Mouse (Mus musculus) MN1 (cell line): ENCODE results near the gene Rbp2.

Source experiments
- DNase-seq: peaks from one replicate; pipeline ENCODE4 v3.0.0-alpha.2; 2016; ENCODE audit warnings: low spot score

The Rbp2 gene

DNA sequence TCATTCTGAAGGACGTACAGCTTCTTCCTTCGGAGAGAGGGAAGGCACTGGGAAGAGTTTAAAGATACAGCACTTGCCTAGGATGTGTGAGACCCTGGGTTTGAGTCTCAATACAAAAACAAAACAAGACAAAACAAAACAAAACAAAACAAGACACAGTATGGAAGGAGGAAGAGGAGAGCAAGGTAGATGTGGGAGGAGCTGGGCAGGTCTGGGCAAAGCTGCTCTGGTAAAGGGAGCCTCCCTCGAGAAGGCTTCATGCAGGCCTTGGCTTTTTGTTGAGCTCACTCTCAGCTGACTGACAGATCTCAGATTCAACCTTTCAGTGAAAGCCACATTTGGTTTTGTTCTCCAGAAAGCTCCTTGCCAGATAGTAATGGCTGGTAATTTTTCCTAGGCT is at the start of gene Rbp2:
Gene Rbp2, plus strand, starts transcription at position 301 of the 400 bp plus-strand sequence.
- no peak for DNase-seq

DNA sequence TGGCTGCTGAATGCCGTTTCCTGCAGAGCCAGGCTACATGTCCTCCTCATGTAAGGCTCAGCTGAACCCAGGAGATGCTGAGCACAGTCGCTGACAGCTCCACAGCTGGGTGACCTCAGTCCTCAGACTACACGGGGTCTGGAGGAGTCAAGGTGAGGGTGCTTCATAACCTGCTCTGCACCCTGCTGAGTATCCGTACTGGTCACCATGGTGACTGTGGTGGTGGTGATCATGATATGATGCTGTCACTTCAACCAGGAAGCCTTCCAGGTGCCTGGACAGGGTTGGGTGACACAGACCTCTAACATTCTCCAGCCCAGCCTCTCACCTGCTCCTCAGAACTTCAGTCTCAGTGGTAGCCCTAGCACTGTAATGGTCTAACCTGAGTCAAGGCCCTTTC is 48.1 kb upstream of the Rbp2 start:
- DNase-seq = no peak

DNA sequence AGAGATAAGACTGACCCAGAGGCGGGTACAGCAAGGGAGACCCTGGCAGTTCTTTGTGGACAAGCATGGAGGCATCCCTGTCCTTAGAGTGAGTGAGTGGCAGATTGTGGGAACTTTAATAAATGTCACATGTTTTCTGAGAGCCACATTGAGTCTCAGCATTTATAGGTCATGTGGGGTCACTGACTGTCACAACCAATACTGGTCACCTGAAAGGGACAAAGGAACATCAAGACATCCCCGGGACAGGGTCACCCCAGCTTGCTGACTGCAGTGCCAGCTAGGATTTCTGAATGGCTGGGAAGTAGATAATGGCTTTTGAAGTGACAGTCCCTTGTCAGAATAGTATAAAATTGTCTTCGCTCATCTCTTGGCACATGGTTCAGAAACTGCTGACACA is 46.8 kb upstream of the Rbp2 start:
- no peak for DNase-seq

DNA sequence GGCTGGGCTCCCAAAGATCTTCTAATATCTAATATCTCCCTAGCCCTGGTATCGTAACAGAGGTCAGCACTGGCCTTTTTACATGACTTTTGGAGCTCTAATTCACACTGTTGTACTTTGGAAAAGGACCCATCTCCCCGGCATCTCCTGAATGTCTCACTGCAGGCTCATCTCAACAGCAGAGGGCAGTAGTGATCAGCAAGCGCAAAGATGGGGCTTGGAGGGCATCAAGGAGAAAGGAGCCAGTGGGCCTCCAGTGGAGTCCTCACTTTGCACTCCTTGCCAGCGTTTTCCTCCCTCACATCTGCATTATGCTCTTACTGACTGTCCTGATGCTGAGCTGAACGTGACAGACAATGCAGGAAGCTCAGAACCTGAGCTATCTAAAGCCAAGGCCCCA is 43.3 kb upstream of the Rbp2 start:
- no peak for DNase-seq

DNA sequence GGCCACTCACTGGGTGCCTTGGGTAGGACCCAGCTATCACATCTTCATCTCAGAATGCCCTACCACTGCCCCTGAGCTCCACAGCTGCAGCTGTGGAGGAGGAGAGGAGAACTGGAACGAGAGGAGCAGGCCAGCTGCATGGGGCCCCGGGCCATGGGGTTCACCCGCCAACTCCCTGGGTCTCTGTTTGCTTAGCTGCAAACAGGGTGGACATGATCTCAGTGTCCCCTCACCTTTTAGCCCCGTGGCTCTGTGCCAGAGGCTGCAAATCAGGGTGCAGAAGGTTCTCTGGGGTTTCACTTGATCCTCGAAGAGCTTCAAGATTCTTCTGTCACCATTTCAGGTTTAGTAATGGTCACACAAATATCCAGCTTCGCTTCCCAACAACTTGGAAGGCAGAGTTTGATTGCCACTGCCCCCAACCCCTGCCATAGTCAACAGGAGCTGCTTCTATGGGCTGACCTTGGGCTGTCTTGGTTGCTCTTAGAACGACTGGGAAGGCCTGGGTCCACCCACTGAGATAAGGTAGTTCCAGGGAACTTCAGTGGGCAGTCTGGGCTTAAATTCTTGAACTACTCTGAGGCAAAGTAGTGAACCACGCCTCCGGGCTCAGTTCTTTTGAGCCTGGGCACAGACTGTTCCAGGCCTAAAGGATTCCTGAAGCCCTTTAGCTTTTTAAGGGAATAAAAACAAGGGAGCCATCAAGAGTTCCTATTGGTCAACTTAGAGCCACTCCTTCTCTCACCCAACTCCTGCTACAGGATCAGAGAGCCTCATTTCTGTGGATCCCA is 40.4 kb upstream of the Rbp2 start:
- DNase-seq = no peak

DNA sequence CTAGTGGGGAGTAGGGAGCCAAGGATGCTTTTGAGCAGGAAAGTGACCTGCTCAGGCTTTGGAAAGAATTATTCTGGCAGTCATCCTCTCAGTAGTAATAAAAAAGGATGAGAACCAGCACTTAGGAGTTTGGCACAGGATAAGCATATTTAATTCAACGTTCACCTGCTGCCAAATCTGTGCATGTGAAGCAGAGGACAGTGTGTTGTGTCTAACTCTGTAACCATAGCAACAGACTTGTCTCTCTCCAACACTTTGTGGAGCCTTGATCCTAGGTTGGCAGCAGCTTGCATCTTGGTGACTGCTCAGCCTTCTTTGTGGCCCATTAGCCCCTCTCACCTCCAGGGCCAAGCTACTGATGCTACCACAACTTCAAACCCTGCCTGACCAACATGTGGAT is 34.9 kb upstream of the Rbp2 start:
- no peak for DNase-seq

DNA sequence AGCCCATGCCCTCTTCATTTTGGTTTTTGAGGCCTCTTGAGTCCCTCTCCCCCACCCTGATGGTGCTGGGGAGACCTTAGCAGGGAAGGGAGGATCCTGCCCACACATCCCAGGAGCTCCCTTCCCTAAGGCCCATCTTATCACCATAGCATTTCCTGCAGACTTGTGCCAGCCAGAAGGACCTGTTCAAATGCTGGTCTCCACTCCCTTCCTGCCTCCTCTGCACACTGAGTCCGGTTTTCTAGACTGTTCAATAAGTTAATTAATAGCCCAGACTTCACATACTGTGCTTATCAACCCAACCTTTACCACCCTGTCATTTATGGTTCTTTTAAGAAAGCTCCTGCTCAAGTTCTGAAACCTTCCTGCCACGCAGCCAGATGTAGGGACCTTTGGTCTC is 19.2 kb upstream of the Rbp2 start:
- no peak for DNase-seq

DNA sequence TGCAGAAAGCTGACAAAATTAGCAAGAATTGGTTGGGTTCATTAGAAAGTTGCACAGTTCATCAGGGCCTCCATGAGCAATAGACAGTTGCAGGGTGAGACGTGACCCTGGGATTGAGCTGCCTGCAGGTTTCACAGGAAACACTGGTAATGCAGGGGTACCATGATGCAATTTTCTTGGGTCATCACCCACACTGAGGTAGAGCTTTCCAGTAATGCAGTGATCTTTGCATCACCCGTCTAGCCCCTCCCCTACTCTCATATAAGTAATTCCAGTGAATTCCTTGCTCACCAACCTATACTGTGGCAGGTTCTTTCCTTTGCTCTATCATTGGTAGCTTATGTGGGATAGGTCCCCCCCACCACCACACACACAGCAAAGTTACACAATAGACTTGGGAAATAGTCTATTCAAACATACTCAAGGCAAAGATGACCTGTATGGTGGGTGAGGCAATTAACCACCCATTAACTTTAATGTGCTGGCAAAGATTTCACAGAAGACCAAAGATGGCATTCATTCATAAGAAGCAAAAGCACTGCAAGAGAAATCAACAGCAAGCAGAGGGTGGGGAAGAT is 5.7 kb upstream of the Rbp2 start:
- DNase-seq = no peak

DNA sequence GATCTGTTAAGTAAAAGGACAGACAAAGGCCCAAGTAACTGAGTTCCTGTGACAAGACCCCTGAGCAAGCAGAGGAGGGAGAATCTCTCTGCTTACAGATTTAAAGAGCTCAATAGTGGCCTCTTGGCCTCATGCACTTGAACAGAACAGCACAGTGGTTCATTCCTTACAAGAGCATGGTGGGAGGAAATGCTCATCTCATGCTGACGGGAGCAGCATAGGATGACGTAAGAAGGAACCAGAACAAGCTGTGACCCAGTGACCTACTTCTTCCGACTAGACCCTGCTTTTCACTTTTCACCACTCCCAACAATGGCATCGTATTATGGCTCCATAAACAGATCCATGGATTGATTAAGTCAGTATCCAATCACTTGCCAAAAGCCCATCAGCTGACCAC is 3.7 kb upstream of the Rbp2 start:
- no peak for DNase-seq

DNA sequence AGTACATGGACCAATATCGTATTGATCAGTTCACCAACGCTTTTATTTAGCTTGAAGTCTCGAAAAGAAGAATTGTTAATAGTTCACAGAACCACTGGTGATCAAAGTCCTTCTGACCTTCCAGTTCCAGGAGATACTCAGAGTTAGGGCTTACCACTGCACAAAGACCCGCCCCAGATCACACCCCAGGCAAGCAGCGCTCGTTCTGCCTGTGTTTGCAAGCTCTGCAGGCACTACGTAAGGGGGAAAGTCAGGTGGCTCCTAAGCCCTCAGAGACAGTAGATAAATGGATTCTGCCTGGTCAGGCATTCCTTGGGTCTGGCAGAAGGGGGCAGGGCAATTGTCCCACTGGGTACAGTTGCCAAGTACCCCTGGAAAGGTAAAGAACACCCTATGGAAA is 895 bp upstream of the Rbp2 start:
- DNase-seq = no peak

DNA sequence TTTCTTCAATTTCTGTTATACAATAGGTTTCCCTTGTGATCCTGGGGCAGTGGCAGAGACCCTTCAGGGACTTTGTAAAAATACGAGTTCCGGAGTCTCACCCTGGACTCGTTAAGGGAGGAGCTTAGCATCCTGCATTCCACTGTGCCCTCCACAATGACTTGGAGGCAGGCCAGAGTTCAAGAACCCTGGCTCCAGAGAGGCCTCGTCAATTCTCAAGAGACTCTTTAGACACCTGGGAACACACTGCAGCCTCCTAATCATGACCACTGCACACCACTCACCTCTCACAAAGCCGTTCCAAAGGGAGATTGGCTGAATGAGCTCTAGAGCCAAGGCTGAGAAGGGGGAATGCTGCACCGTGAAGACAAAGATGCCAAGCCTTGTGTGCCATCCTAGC is 1.4 kb downstream of the Rbp2 start:
- DNase-seq = no peak

DNA sequence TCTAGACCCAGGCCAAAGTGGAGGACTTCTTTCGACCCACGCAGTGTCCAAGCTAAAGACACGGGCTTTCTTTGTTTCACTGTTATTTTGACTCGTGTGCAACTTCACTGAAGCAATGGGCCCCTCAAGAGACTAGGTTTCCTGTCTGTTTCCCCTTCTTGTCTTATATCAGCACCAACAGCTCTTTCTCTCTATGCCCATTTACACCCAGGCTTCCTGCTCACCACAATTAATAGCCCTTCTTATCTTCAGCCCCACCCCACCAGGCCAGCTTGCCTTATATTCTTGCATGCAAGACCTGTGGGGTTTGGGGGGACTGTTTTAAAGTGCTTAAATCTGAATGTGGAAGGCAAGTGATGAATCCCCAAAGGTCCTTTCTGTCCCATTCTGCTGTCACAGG is 3.6 kb downstream of the Rbp2 start:
- DNase-seq = no peak

DNA sequence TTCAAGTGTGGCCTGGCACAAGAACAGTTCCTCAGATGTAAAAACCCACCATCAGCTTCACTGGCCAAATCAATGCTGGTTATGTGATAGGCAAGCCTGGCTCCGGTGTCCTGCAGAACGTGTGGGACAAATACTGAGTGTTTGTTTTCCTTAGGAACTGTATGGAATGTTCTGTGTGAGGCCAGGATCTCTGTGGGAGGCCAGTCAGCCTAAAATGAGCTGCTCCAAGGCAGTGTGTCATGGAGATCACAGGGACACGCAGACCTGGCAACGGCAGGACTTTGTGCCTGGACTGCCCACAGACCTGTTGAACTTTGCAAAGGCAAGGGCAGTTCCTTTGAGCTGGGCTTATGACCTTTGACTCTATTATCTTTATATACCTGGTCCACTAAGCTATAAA is 4.2 kb downstream of the Rbp2 start:
- no peak for DNase-seq

DNA sequence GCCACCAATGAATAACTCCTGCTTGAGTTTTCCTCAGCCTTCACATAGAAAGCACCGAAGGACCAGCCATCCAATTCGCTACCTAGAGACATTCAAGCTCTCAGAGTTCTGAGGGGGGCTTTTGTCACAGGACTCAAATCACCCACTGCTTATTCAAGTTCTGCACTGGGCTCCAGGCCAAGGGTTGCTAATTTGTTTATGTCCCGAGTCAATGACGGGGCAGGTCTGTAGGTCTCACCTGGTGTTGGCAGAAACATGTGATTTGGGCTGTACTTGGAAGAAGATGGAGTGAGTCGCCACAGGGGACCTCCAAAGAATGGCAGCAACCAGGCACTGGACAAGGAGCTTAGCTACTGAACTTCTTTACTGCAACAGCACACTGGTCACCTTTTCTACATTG is 5.2 kb downstream of the Rbp2 start:
- DNase-seq = no peak

DNA sequence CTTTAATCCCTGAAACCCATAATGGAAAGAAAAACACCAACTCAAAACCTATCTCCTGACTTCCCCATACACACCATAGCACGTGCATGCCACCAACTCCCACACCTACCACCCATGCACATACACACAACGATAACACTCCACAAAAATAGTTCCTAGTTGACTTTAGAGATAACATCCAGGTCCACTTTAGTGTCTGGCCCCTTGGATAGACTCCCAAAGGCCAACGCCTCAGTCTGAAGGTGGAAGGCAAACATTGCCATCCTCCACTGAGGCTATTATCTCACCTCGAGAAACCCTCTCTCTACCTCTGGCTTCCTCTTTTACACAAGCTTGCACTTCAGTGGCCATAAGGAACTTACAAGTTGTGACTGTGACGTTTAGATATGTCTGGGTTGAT is 6.3 kb downstream of the Rbp2 start:
- DNase-seq = no peak

DNA sequence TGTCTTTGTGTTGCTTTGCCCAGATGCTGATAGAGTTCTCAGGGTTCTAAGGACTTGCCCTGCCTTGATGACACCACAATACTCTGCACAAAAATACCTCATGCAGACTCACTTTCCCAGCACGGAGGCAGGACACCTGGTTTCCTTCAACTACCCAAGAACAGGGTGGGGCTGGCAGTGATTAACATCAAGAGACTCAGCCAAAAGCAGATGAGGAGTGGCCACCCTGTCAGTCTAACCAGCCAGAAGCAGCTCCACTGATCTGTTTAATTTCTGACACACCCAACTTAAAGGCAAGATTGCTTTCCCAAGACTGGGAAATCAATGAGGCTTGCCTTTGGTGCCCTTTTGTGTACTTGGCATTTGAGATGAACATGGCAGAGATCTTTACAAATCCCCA is 6.9 kb downstream of the Rbp2 start:
- DNase-seq = no peak

DNA sequence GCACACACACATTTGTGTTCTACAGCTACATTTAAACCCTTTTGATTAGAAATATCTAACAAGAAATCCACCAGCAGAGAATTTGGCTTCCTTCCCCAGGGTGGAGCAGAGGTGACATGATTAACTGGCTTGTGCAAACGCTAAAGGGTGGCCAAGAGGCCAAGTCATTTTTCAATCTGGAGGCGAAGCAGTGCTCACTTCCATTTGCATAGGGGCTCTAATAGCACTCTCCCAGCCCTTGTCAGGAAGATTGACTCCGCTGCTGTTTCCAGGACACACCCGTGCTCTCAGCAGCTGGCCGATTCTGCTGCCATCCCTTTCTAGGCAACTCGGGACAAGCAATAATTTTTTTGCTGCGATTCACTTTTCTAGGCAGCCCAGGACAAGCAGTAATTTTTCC is 11.2 kb downstream of the Rbp2 start:
- DNase-seq = no peak

DNA sequence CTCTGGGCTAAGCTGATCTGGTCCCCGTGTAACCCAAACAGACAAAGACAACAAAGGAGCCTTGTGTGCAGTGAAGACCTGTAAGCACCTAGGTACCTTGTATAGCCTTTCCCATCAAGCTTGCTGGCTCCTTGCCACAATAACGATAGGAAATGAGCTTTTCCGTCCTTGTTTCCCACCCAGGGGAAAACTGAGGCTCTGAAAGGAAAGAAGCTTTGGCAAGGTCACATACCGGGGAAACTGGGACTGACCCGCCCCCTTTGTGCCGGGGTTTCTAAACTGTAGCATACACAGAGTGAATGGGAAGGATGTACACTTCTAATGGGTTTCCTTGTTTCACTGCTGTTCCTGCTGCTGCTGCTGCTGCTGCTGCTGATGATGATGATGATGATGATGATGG is 12.1 kb downstream of the Rbp2 start:
- DNase-seq = no peak

DNA sequence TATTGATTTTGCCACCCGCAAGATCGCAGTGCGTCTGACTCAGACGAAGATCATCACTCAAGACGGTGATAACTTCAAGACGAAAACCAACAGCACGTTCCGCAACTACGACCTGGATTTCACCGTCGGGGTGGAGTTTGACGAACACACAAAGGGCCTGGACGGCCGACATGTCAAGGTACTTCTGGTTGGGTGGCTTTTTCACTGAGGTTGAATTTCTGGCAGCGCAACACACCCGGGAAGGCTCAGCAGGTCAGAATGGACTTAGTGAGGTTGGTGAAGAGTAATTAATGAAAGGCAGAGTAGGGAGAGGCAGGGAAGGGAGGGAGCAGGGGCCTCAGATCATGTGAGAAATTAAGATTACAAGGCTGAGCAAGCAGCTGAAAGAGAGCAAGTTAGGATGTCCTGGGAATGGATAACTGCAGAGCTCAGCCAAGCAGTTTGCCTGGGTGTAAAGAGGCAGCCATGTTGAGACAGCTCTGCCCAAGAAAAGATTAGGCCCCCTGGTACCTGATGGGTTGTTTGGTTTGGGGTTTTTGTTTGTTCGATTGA is 12.9 kb downstream of the Rbp2 start:
- DNase-seq = no peak

DNA sequence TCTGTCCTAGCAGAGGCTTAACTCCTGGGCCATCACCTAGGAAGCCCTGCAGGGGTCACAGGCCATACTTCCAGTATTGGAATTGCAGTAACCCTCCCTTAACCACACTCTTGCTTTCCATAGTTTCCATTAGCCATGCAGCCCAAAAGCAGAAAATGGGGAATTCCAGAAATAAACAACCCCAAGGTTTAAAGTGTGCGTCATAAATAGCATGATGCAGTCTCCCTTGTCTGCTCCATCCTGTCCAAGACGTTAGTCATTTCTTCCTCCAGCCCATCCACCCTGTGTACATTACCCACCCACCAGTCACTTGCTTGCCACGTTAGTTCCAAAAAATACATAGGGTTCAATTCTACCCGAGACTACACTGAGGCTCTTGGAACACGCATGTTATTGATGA is 13.7 kb downstream of the Rbp2 start:
- no peak for DNase-seq

DNA sequence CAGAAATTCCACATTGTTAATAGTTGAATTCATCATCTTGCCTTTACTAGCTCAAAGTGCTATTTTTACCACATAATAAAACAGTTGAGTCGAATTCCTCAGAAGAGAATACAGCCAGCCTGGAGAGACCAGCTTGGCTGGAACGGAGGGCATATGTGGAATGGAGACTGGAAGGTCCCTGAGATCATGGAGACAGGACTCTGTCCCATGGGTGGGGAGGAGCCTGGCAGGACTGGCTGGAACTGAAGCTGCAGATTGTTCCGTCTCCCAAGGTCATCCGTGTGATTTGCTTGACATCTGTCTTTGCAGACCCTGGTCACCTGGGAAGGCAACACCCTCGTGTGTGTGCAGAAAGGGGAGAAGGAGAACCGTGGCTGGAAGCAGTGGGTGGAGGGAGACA is 21.6 kb downstream of the Rbp2 start:
- no peak for DNase-seq

DNA sequence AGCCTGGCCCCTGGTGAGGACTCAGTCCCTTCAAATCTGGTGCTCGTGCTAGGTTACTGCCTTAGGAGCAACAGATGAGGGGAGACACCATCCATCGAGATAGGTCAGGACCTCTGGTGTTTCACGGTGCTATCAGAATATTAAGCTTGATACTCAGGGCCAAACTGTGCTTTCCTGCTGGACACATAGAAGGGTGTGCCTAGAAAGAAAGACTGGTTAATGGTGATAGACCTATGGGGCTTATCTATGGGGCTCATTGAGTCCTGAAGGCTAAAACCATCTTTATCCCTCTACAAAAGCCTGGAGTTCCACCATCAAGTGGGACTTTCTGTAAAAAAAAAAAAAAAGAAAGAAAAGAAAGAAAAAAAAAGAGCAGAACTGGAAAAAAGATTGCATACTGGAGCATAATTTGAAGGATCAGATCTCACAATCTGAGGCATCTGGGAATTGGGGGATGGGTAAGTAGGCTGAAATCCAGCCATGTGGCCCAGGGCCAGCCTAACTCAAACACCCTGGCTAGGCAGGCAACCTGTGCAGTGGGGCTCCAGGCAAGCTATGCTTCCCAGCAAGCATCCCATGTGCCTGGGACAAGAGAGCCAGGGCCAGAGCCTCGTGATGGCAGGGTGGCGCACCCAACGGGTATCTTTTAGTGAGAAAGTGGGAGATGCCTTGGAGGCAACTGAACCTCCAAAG is 24.6 kb downstream of the Rbp2 start:
- DNase-seq = no peak

DNA sequence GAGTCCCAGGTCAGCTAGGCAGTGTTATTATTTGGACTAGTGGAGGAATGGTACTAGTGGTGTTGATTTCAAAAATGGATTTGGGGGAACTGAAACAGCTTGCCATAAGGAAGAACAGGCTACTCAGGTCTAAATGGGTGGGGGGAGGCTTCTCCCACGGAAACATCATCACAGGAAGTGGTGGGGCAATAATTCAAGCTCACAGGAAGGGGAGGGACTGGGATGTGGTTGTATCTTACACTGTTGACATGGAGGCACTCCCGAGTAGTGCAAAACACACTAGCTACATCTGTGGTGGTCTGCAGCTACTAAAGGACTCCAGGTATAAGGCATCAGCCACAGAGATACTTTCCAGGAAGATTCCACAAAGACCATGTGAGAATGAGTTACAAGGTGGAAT is 38.0 kb downstream of the Rbp2 start:
- no peak for DNase-seq
